Mouse (Mus musculus) neural tube, embryonic 13.5 days (tissue): ENCODE data around the gene Ctnnd2. TPM values are rescaled to one million over a fixed set of nuclear protein-coding genes. Genes with fewer than 3 reads are reported as not detected.

Experiments used
- ATAC-seq: fragments of 200-750 bp; cut with Nextera tagmentation; 2 replicates; pipeline ENCODE4 v1.8.0; 2017; ENCODE audit warnings: low read depth, mild to moderate bottlenecking, moderate TSS enrichment, moderate library complexity
- H3K27ac ChIP-seq: fragments of 300-500 bp; sonication (generic); replicated peaks from 2 replicates; pipeline ENCODE4 v1.5.1; 2015; ENCODE audit warnings: moderate library complexity, mild to moderate bottlenecking, inconsistent platforms
- H3K27me3 ChIP-seq: fragments of 300-500 bp; sonication (generic); 2 replicates; pipeline ENCODE4 v1.6.1; 2015; ENCODE audit warnings: mild to moderate bottlenecking, inconsistent platforms
- H3K36me3 ChIP-seq: fragments of 300-500 bp; sonication (generic); 2 replicates; pipeline ENCODE4 v1.6.1; 2015; ENCODE audit warnings: mild to moderate bottlenecking, inconsistent platforms
- H3K4me1 ChIP-seq: fragments of 300-500 bp; sonication (generic); replicated peaks from 2 replicates; pipeline ENCODE4 v1.6.1; 2015; ENCODE audit warnings: inconsistent platforms
- H3K4me2 ChIP-seq: fragments of 300-500 bp; sonication (generic); 2 replicates; pipeline ENCODE4 v1.6.1; 2015; ENCODE audit warnings: inconsistent platforms, mild to moderate bottlenecking, moderate library complexity
- H3K4me3 ChIP-seq: fragments of 300-500 bp; sonication (generic); 2 replicates; pipeline ENCODE4 v1.5.1; 2015; ENCODE audit warnings: mild to moderate bottlenecking, inconsistent platforms
- H3K9ac ChIP-seq: fragments of 300-500 bp; sonication (generic); 2 replicates; pipeline ENCODE4 v1.6.1; 2015; ENCODE audit warnings: moderate library complexity, mild to moderate bottlenecking, inconsistent platforms
- H3K9me3 ChIP-seq: fragments of 300-500 bp; sonication (generic); 2 replicates; pipeline ENCODE4 v1.6.1; 2016; ENCODE audit warnings: inconsistent platforms
- WGBS: fragments of 180-500 bp; shearing (Covaris S2); methylation state at CpG from one replicate; pipeline ENCODE4 v1.1.7; 2015; 5-methylcytosine and 5-hydroxymethylcytosine counted together
- polyA plus RNA-seq: library from polyadenylated mRNA; unstranded; fragments of >200 nt; fragmentation: Nextera tagmentation; extraction: Ambion mirVana; gene quantifications from 2 replicates; pipeline ENCODE4 v1.2.1, GENCODE M21; 2015

Ctnnd2 gene
- polyA plus RNA-seq, 1 experiment from 2014 or later, result 56.9 TPM

DNA sequence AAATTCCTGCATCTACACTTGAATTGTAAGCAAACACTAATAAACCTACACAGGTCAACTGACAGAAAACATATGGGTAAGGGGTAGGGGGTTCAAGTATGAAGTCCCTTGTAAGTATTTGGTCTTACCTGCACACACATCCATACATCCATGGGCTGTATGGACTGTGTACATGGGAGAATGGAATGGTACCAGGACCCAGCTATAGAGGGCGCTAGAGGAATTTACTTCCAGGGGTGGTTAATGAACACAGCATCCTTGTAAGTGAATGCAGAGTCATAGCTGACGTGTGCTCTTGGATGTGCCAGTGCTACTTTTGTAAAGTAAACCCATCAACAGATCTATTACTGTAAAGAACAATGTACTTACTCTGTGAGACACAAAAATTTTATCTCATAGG, 254.9 kb downstream of the Ctnnd2 start:
- Histone ChIP-seq H3K27me3 (no peaks in the 10 kb centered on the region), H3K4me1 (no peaks in the 10 kb centered on the region), H3K4me2 (no peak overlapping the region), H3K9ac (no peak overlapping the region), H3K4me3 (no peak overlapping the region), H3K27ac (no peak overlapping the region), H3K9me3 (no peaks in the 10 kb centered on the region), H3K36me3 (no peaks in the 10 kb centered on the region)
- 21% methylated on average over 2 of the region's 2 CpGs for WGBS
- no peak for ATAC-seq

DNA sequence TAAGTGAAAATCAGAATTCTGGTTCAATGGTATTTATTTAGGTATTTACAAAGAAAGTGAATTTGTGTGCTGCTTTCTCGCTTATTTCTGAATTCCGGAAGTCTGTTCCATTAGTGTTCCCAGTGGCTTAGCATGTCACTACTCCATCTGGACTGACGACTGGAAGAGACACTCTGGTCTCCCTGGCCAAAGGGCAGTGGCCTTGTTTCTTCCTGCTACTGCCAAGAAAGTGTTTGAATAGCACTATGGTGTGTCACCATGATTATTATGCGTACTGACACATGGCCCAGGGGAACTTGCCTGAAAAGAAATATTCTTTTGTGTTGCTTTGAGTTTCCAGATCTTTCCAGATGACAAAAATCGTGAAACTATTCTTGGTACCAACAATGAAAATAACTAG, 266.7 kb downstream of the Ctnnd2 start:
- Histone ChIP-seq H3K4me2 (no peak overlapping the region), H3K36me3 (no peaks in the 10 kb centered on the region), H3K9ac (no peak overlapping the region), H3K27ac (no peak overlapping the region), H3K4me3 (no peak overlapping the region), H3K4me1 (no peaks in the 10 kb centered on the region), H3K27me3 (no peaks in the 10 kb centered on the region), H3K9me3 (no peaks in the 10 kb centered on the region)
- ATAC-seq, result no peak
- WGBS, result 75% methylated on average over 5 of the region's 5 CpGs

DNA sequence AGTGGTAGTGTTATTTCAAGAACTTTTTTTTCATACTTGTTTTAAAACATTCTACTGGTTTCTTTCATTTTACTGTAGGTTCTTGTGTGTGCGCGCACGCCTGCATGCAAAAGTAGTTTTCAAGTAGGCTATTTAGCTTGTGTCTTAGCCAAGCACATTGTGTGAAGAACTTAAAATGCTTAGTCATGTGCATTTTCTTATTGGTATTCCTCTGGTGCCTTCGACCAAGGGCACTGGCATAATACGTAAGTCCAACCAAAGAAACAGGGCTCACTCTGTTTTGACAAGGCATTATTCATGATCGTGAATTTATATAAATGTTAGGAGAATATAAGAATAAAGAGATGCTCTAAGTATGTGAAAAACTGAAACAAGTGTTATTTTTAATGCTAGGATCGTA, 278.4 kb downstream of the Ctnnd2 start:
- ATAC-seq, result no peak
- no peaks in the 10 kb centered on the region for H3K36me3 ChIP-seq
- WGBS, result 82% methylated on average over 7 of the region's 7 CpGs
- peaks cover 8% of the 10 kb centered on the region; the same call in 1 of the 2 replicates for H3K4me1 ChIP-seq
- no peak overlapping the region for H3K4me2 ChIP-seq
- H3K9ac ChIP-seq, result no peak overlapping the region
- no peak overlapping the region for H3K4me3 ChIP-seq
- H3K27ac ChIP-seq, result no peak overlapping the region
- no peaks in the 10 kb centered on the region for H3K27me3 ChIP-seq
- no peaks in the 10 kb centered on the region for H3K9me3 ChIP-seq

- no peaks in the 10 kb centered on the region for H3K27me3 ChIP-seq
These were observed 279.5 kb downstream of the Ctnnd2 start for GRCm38 (mm10) chr15:30451921-30452320.

DNA sequence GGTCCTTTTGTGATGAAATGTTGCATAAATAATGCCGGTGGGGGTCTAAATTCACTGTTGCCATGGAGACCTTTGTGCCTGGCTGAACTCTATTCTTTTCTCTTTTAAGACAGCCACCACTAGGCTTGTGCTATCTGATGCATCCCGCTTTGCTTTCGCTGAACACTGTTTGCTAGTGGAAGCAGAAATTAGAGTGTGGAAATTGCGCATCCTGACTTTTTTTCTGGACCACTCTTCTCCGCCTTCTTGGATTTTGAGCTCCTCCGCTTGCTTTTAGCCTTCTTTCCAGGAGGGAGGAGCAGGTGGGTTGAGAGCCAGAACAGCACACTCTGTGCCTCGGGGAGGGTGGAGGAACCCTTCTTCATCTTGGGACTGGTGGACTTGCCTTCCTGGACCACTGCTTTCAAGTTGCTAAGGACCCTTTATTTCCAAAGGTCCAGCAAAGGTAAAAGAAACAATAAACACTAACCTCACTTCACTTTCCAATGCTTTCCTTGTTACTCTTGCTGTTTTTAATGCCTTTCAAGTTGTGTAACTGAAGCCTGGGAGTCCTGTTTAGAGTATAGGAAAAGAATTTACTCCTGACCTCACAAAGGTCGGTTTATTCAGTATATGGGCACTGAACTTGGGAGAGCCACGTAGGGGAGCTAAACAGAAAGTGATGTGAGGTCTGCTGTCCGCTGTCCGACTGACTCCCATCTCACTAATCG, 285.3 kb downstream of the Ctnnd2 start:
- WGBS, result 21% methylated on average over 12 of the region's 12 CpGs
- Histone ChIP-seq H3K27ac (peak overlapping the region; percentile 82), H3K27me3 (no peaks in the 10 kb centered on the region), H3K4me3 (peak overlapping the region; percentile 37), H3K36me3 (no peaks in the 10 kb centered on the region), H3K4me1 (peaks cover 23% of the 10 kb centered on the region), H3K4me2 (peak overlapping the region; percentile 59), H3K9ac (peak overlapping the region; percentile 49), H3K9me3 (no peaks in the 10 kb centered on the region)
- ATAC-seq, result peak; percentile 91

More at GRCm38 (mm10) chr15:30451921-30452320, 279.5 kb downstream of the Ctnnd2 start:
- H3K4me3 ChIP-seq, result no peak overlapping the region
- no peak overlapping the region for H3K4me2 ChIP-seq
- ATAC-seq, result no peak
- H3K9me3 ChIP-seq, result no peaks in the 10 kb centered on the region
- no peaks in the 10 kb centered on the region for H3K36me3 ChIP-seq
- H3K9ac ChIP-seq, result no peak overlapping the region
- H3K4me1 ChIP-seq, result peaks cover 11% of the 10 kb centered on the region
- WGBS, result 25% methylated on average over 5 of the region's 5 CpGs
- H3K27ac ChIP-seq, result no peak overlapping the region

DNA sequence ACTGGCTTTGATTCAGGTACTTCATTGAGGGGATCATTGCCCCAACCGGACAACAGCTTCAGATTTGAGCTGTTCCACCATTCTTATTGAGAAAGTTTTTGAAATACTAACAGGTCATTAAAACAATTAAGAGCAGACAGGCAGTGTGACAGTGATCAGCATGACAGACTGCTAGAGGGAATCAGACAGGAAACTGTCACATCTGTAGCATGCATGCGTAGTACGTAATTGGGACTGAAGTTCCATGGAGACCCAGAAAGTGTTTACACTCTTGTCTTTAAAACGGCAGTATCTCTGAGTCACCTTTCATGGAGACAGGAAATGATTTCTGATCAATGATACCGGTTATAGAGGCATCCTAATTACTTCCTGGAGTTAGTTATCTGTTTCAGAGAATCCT, 286.3 kb downstream of the Ctnnd2 start:
- peaks cover 27% of the 10 kb centered on the region for H3K4me1 ChIP-seq
- peak overlapping the region; percentile 37 for H3K4me3 ChIP-seq
- H3K9me3 ChIP-seq, result no peaks in the 10 kb centered on the region
- H3K36me3 ChIP-seq, result no peaks in the 10 kb centered on the region
- H3K27me3 ChIP-seq, result no peaks in the 10 kb centered on the region
- ATAC-seq, result no peak
- H3K27ac ChIP-seq, result no peak overlapping the region
- 53% methylated on average over 5 of the region's 5 CpGs for WGBS
- H3K9ac ChIP-seq, result no peak overlapping the region
- peak overlapping the region; percentile 59 for H3K4me2 ChIP-seq

GRCm38 (mm10) chr15:30460341-30461125, 288.1 kb downstream of the Ctnnd2 start:
- Histone ChIP-seq H3K9ac (no peak overlapping the region), H3K4me1 (peaks cover 29% of the 10 kb centered on the region), H3K36me3 (no peaks in the 10 kb centered on the region), H3K27me3 (no peaks in the 10 kb centered on the region), H3K4me2 (no peak overlapping the region), H3K9me3 (no peaks in the 10 kb centered on the region), H3K27ac (no peak overlapping the region), H3K4me3 (no peak overlapping the region)
- no peak for ATAC-seq
- WGBS, result 49% methylated on average over 9 of the region's 9 CpGs

DNA sequence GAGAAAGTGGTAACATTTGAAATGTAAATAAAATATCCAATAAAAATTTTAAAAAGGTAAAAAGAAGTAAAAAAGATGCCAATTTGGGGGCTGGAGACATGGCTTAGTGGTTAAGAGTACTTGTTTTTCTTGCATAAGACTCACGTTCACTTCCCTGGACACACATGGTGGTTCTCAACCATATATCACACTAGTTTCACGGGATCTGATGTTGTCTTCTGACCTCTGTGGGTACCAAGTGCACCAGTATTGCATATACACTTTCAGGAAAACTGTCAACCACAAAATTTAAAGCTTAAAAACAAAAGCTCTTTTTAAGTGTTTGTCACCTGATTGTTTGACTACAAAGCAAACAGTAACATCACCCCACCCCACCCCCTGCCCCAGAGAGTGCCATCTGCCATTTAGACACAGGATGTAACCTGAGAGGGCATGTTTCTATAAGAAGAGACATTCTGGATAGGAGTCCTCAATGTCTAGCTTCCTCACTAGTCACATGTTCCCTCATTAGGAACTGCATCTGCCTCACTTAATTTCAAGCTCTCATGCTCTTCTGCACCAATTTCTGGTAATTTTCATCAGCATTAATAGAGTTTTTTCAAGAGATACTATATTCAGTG, 290.5 kb downstream of the Ctnnd2 start:
- Histone ChIP-seq H3K9me3 (no peaks in the 10 kb centered on the region), H3K4me2 (no peak overlapping the region), H3K9ac (no peak overlapping the region), H3K4me3 (no peak overlapping the region), H3K36me3 (no peaks in the 10 kb centered on the region), H3K27me3 (no peaks in the 10 kb centered on the region), H3K27ac (no peak overlapping the region), H3K4me1 (peaks cover 37% of the 10 kb centered on the region)
- ATAC-seq, result no peak
- 30% methylated on average over 2 of the region's 2 CpGs for WGBS

DNA sequence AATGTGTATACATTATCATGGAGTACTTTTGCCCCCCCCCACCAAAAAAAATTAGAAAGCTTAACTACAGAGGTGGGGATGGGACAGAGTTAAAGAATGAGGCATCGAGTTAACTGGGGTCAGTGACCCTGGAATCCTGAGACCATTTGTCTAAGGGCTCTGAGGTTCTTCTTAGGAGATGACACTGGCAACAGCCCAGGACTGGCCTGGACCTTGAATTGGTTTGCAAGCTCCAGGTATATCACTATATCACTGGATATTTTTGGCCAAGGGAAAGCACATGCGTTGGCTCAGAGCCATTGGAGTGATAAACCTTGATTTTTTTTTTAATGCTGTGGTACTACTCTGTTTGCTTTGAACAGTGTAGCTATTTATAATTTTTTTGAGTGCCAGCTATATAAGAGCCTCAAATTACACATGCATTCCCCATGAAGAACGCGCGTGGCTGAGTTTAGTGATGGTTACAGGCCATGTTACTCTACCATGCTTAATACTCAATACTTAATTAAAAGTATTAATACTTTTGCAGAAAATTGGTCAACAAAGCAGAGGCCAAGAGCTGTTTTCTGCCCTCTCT, 291.2 kb downstream of the Ctnnd2 start:
- H3K4me1 ChIP-seq, result peaks cover 37% of the 10 kb centered on the region
- no peak overlapping the region for H3K4me2 ChIP-seq
- H3K27me3 ChIP-seq, result no peaks in the 10 kb centered on the region
- ATAC-seq, result no peak
- no peaks in the 10 kb centered on the region for H3K36me3 ChIP-seq
- no peak overlapping the region for H3K9ac ChIP-seq
- 89% methylated on average over 5 of the region's 5 CpGs for WGBS
- H3K27ac ChIP-seq, result no peak overlapping the region
- no peaks in the 10 kb centered on the region for H3K9me3 ChIP-seq
- no peak overlapping the region for H3K4me3 ChIP-seq

DNA sequence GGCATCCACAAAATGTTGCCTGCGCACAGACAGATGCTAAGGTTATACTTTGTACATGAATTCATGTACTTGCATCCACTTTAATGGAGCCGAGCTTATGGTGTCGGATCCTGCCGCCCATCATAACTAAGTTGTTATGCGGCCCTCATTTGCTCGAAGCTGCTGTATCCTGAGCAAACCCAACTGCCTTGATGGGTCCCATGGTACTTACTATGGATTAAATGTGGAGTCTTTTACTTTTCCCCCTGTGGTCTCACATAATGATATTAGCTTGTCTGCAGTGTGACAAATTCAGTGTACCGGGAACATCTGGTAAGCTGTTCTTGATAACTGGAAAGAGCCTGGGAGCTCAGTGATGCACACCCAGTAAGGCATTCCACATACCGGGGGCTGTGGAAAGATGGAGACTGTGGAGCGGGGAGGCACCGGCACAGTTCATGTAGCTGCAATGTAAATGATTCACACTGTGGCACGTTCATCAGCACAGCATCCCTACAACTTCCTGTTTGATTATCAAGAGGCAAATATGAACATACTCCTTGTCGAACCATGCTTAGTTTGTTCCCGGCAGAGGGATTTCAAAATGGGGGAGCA, 294.7 kb downstream of the Ctnnd2 start:
- H3K4me2 ChIP-seq, result peak overlapping the region; percentile 9
- no peak overlapping the region for H3K9ac ChIP-seq
- H3K27ac ChIP-seq, result peak overlapping the region; percentile 59
- 54% methylated on average over 13 of the region's 13 CpGs for WGBS
- no peak overlapping the region for H3K4me3 ChIP-seq
- H3K4me1 ChIP-seq, result peaks cover 34% of the 10 kb centered on the region
- peak; percentile 75 for ATAC-seq
- H3K27me3 ChIP-seq, result no peaks in the 10 kb centered on the region
- H3K36me3 ChIP-seq, result no peaks in the 10 kb centered on the region
- H3K9me3 ChIP-seq, result no peaks in the 10 kb centered on the region

DNA sequence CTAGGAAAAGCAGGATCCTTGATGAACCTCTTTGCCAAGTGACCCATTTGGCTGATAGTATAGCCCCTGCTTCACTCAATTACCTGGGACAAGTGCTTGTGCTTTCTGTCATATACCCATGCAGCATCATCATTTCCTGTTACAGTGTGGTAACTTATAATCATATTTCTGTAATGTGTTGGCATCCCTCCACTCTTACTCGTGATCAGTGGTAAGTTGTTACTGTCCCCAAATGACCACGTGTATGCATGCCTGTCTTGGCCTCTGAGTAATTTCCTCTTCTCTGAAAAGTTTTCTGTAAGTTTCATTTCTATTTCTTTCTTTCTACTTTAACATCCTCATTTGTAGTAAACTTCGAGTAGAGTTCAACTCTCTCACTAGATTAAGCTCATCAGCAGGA, 296.4 kb downstream of the Ctnnd2 start:
- no peak for ATAC-seq
- Histone ChIP-seq H3K27ac (0 out of 2 replicates have a peak overlapping the region, but pooled peaks have one; percentile 2), H3K9ac (no peak overlapping the region), H3K9me3 (no peaks in the 10 kb centered on the region), H3K27me3 (no peaks in the 10 kb centered on the region), H3K36me3 (no peaks in the 10 kb centered on the region), H3K4me1 (peaks cover 30% of the 10 kb centered on the region), H3K4me3 (no peak overlapping the region), H3K4me2 (no peak overlapping the region)
- WGBS, result 85% methylated on average over 3 of the region's 3 CpGs
